Mouse (Mus musculus) embryo, embryonic 10.5 days (tissue): ENCODE measurements at regions not wholly inside any gene's neighbourhood (a gene's known extent, or its start where the extent isn't known, plus 50 kb on each side); places are given as distances from the start of the nearest gene placed in this dataset.

Source experiments
- DNase-seq: peaks from one replicate; pipeline ENCODE4 v3.0.0-alpha.2; 2015; ENCODE audit warnings: low spot score

DNA sequence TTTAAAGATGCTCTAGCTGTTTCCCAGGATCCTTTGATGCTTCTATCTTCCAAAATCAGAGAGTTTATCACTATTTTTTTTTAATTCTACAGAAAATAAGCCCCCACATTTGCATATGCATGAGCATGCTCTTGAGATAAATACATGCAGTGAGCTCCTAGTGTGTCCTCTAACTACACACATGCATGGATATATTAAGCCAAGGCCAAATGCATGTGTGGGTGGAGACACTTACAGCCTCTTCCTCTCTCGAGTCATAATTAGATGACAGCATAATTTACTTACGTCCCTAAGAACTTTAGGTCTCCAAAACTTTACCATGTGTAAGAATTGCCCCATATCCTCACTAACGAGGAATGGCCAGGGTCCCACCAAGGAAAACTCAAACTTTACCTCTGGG lies 189.9 kb upstream of the Gcfc2 start:
- no peak for DNase-seq

DNA sequence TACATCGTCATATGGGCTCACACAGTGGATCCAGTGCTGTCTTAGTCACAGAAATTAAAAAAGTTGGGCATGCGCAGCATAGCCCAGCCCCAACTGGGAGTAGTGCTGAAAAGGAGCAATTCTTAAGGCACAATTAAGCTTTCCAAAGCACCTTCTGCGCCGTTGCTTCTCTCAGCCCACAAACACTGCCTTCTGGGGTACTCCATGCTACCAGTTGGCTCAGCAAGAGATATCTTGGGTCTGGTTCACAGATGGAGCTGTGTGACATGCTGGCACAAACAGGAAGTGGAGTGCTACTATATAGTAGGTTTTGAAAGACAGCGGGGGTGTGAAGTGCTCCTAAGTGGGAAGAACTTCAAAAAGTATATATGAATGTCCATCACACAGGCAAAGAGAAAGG lies 185.0 kb upstream of the Gcfc2 start:
- no peak for DNase-seq

DNA sequence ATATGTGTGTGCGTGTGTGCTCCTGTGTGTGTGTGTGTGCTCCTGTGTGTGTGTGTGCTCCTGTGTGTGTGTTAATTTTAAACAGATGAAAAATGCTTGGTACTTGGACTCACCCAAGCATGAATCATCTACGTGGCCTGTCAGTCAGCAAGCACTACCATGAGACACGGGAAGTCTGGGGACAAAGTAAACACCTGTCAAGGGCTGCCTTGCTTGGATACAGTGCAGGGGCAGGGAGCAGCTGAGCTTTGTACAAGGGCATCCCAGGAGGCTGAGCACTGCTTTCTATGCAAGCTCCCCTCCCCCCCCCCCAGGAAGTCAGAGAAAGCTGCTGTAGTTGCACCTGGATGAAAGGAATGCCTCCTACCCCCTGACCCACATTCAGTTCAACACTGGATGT lies 173.8 kb upstream of the Gcfc2 start:
- no peak for DNase-seq

DNA sequence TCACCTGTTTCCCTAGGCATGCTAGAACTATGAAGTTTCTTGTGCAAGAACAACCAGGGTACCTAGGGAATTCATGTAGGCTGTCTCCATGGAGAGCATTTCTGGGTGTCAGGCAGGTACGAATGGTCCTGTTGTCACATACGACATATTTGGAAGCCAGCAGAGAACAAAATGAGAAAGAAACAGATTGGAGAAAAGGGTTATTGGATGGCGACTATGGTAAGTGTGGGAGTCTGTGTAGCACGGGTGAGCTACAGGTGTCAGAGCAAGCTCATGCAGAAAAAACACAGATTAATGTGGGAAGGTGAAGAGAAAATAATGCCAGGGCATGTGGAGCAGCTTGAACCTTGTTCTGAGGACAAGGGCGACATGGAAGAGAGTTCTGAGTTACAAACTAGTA lies 171.8 kb upstream of the Gcfc2 start:
- DNase-seq: no peak

DNA sequence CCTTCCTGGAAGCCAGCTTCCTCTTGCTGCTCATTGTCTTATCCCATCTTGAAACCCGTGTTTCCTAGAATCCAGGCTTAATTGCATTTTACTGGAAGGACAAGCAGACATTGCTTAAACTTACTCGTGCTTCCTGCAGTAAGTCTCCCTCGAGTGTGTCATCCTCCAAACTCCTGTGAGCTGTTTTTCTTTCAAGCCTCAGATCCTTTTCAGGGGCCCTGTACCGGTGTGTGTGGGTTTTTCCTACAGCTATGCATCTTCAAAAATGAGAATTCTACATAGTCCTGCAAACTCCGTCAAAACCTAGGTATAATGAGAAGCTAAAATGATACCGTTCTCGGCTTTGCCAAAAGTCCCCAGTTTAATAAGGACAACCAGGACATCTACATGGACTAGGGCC lies 167.2 kb upstream of the Gcfc2 start:
- no peak for DNase-seq

DNA sequence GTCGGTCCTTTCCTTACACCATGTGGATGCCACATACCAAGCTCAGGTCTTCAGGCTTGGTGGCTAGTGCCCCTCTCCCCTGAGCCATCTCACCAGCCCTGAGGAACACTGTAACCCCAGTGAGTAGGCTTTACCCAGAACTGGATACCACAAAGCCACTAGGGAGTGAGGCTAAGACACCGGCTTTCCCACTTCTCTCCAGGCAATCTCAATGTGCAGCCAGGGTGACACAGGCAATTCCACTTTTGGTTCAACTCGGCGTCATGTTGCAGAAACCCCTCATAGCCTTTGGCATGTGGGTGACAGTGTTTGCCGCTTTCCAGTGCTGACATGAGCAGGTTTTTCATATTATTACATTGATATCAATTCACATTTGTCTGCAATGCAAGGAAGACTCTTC lies 164.6 kb upstream of the Gcfc2 start:
- DNase-seq: no peak

DNA sequence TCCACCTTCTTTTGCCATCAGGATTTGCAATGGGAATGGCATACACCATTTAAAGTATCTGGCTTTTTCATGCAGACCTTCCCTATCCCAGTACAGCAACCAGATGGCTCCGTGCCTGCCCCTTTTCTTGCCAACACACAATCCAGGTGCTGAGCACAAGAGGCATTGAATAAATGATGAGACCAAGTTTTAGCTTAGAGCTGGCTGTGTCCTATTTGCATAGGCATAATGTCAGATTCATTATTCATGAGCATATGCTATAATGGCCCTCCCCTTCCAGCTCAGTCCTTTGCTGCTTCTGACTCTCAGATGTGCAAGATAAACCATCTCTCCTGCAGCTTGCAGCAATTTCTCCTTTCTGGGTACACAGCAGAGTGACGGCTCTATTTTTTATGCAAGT lies 163.3 kb upstream of the Gcfc2 start:
- no peak for DNase-seq

DNA sequence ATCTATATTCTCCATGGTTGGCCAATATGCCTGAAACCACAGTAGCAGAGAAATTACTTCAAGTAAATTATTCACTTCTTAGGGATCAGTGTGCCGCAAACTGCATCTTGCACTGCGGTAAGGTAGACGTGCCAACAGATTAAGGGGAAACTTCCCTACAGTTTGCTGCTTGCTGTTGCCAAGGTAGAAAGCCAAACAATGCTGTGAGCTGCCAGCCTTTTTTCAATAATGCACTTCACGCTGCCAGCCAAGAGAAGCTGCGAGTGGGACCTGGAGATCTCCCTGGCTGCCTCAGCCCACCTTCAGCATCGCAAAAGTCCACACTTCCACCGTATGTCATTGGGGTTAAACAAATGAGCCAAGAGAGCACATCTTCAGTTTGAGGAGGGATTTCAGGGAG lies 157.6 kb upstream of the Gcfc2 start:
- no peak for DNase-seq

DNA sequence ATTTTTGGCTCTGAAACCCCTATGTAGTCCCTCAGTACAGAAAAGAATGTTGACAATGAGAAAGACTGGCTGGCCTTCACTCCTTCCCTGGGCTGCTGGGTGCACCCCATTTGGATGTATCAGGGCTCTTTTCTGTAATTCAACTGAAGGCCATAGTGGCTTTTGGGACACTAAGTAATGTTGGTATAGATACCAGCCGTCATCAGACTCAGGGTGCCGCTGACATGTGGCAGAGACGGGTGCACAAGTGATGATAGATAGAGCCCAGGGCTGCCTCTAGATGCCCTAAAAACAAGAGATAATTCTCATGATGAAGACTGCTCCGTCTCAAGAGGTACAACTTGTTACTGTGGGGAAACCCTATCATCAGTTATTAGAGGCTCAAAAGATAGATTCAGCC lies 156.7 kb upstream of the Gcfc2 start:
- DNase-seq: no peak

DNA sequence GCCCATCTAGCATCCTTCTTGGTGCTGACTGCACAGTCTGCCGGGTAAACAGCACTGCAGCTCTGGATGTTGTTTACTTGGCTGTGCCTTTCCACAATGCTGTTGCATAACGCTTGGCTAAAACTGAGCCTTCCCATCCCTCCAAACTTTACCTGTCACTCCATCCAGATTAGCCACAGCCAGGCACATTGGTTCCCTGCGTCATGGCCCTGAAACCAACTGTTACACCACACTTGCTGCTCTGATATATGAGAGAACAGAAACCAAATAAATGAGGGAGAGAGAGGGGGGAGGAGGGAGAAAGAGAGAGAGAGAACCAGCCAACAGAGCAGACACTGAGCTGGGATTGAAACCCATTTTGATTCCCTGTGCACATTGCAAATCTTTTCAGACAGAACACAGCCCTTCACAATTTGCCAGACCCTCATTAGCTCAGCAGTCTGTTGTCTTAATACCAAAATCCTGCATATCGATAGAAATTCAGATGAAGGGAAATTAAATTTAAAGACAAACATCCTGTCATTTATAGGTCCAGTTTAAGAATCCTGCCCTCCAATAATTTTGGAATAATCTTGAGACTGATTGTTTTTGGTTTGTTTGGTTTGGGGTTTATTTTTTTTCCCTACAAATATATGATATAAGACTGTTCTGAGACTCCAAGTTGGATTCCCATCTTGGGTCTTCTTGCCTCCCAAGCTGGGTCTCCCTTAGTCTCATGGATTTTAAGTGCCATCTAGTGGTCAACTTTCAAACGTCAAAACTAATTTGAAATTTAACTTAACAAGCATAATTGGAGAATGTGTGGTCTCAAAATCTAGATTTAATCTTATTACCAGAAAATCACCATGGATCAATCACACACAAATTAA lies 154.6 kb upstream of the Gcfc2 start:
- DNase-seq: peak; percentile 79

DNA sequence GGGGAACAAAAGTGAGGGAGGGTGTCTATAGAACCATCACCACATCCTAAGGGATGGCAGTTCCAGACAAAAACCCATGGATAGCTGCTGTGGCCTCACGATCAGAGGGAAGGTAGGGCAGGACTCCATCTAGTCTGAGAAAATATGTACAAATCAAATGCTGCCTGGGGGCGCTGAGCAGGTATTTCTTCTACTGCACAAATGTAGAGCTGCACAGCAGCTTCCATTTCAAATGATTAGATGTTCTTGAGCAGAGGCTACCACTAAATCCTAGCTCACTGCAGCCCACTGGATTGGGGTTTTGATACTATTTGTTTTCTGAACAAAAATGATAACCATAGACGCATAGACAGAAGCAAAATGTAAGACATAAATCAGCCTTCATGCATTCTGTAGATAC lies 153.2 kb upstream of the Gcfc2 start:
- no peak for DNase-seq

DNA sequence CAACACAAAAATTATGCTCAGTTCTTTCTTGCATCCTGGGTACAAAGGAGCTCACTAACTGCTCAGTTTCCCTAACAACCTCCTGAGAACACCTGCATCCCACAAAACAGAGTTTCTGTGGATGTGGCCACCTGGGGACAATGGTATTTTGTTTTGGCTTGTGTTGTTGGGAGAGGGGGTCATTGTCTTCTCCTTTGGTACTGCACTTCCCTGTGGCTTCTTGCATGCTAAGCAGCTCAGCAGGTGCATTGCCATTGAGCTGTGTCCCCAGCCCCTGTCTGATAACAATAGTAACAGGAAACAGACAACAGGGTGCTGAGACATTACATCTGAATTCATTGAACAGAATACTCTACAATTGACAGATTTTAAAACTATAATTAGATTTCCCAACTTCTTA lies 151.6 kb upstream of the Gcfc2 start:
- DNase-seq: no peak

DNA sequence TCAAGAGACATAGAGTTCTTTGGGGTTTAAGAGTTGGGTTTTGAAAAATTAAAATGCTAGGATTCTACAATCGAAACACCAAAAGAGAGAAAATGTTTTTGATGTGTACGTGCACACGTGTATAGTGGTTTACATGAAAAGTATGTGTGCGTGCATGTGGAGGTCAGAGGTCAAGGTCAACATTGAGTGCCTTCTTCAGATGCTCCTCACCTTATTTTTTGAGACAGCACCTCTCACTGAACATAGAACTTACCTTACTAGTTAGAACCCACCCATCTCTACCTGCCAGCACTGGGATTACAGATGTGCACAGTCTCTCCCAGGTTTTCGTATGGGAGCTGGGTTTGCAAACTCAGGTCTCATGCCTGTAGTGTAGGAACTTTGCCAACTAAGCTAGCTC lies 141.3 kb upstream of the Gcfc2 start:
- DNase-seq: no peak

DNA sequence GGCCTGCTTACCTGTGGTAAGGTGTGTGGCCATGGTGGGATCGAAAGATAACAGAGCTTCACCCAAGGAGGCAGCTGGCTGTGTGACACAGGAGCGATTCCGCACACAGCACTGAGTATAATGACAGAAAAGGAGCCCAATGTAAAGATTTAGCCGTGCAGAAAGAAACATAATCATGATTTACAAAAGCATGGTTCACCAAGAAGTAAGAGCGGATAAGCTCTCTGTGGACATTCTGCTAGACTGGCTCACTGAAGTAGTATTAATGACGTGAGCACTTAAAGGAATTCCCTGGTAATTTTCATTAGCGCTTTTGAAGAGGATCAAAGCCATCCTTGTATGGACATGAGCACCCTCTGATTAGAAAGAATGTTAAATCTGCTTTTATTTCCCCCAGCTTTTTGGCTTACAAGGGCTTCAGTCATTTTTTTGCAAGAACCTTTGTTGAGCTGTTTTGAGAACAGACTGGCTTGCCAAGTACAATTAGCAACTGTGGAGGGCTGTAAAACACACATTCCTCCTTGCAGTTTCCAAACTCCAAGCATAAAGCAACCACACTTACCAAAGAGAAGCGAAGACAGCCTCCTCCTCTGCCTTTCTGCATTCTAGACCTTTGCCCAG lies 140.5 kb upstream of the Gcfc2 start:
- no peak for DNase-seq

DNA sequence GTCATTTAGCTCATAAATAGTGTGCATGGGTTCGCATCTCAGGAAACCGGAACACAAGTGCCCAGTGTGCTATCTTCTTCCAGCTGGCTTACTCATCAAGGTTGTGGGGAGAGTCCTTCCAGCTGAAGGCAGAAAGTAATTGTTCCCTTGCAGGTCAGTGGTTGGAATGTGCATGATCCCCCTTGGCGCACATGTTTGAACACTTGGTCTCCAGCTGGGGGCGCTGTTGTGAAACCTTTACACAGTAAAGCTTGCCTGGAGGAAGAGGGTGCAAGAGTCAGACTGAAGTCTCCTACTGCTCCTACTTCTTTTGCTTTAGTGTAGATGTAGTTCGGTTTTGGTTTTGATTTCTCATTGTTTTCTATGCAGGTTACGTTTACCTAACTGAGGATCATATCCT lies 128.2 kb upstream of the Gcfc2 start:
- DNase-seq: peak; percentile 23

DNA sequence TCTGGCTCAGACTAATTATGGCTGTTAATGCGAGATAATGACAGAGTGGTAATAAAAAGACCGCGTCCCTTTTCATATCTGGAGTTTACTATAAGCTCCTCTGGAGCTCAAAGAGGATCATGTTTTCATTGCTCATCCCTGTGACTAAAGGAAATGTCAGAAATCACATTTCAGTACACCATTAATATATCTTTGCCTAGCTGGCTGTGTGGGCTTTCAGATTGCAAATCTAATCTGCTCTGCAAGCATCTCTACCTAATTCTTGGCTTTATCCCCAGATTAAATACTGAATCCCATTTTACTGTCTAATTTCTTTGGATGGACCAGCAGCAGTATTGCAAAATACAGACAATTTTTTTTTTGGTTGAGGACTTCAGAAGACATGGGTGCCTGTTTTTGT lies 122.6 kb upstream of the Gcfc2 start:
- no peak for DNase-seq

DNA sequence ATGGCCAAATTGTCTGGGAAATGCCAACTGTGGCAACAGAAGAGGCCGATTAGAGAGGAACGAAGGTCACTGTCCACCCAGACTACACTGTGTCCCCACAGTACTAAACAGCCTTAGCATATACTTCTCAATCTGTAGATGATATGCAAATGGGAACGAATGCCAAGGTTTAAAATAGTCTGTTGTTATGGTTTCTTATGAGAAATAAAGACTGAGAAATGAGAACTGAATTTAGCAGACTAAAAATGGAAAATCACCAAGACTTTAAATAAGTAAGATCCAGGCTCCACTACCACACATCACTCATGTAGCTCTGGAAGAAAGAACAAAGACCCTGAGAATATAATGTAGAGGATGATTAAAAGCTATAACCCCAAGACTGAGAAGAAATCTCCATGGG lies 121.7 kb upstream of the Gcfc2 start:
- DNase-seq: no peak

DNA sequence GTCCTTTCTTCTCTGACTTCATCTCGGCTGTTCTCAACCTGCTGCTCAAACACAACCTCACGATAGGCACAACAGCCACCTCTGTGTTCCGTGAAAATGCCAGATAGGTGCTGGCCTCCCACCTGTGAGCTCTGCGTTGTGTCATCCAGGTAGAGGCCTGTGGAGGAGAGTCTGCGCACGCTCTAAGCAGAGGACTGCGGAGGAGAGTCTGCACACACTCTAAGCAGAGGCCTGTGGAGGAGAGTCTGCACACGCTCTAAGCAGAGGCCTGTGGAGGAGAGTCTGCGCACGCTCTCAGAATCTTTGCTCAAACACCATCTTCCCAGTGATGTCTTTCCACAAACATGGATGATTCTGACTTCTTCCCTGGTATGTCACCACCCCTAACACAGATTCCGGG lies 117.5 kb upstream of the Gcfc2 start:
- DNase-seq: no peak

DNA sequence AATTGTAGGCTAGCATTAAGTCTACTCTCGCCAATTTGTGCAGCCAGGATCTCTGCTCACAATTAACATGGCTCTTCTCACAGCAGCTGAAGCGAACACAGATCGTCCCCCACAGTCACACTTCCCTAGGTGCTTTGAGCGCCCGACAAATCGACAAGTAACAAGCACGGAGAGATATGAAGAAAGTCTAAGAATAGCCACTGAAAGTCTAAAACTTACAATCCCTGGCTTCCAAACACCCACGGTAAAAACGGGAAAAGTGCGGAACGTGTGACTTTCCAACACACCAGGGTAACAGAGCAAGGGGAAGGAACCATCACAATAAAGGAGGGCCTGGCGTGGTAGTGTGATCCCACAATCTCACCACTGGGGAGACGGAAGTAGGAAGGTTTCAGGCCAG lies 114.8 kb upstream of the Gcfc2 start:
- no peak for DNase-seq

DNA sequence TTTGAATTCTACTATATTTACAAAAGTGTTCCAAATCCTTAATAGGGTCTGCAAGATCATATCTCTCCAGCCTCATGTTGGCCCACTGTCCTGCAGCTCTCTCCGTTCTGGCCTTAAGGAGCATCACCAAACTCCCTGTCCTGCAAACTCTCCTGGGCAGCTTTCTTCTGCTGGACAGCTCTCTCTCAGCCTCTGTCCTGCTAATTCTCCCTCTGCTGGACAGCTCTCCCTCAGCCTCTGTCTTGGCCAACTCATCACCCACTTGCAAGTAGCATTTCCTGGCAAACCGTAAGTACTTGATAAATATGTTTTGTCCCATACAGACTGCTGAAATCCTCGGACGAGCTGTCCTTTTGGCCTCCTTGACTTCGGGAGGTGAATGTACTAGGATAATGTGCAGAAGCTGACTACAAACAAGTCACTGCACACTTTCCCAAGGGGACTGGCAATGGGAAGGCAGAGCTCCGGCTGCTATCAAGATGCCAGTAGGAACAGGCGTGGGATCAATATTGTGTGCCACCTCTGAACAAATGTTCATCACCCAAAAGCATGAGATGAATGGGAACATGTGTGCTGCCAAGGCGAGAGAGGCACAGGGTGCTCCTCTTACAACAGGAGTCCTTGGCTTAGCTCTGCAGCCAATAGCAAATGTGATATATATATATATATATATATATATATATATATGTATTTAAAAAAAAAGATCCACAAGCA lies 108.1 kb upstream of the Gcfc2 start:
- peak; percentile 17 for DNase-seq

DNA sequence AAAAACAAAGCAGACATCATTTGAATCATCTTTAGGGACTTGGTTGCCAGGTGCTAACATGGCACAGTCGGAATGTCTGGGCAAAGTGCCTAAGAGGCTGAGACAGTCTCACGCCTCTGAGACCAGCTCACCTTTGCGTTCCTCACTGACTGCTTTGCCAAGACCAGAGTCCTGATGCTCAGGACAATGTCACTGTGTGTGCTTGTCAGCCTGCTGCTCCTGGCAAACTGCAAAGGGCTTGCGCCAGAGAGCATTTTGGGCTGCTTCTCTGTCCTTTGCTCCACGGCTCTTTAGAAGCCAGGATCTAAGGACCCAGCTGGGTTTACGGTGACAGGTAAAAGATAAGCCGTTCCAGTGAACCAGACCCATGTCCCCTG lies 107.5 kb upstream of the Gcfc2 start:
- no peak for DNase-seq

DNA sequence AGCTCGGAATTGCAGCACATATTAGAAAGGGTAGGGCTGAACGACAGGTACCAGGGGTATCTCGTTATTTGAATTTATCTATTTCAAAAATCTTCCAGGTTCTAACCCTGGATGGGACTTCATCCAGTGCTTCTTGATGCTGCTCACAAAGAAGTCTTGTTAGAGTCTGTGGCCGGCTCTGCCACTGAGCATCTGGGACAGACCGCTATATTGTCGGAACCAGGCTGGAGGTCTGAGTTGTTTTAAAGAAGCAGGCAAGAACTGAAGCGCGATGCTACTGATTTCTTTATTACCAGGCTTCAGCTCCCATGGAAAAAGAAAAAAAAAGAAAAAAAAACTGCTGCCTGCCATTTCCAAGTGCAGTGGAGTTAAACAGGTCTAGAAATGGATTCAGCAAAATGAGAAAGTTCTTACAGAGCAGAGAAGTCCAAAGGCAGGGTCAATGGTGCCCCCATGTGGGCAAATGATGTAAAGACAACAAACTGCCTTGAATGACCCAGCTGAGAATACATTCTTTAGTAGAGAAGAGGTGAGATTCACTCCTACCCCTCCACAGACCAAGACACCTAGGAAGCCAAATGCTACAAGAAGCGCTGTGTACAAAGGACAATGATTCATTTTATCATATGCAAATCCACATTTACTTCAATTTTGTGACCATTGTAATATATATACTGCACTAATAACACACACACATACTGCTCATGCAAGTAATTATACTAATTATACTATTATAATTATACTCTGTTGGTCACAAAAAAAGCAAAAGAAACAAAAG lies 106.2 kb upstream of the Gcfc2 start:
- DNase-seq: peak; percentile 83

DNA sequence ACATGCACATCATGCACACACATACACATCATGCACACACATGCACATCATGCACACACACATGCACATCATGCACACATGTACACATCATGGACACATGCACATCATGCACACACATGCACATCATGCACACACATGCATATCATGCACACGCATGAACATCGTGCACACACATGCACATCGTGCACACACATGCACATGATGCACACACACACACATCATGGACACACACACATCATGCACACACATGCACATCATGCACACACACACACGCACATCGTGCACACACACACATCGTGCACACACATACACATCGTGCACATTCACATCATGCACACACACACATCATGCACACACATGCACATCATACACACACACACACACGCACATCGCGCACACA lies 104.9 kb upstream of the Gcfc2 start:
- DNase-seq: no peak
